Mouse (Mus musculus) spleen, postnatal 36 days (tissue): ENCODE data around the gene Rcn3.
"Not testable (repeated sequence)": the region's sequence is repeated elsewhere in the genome, so short reads cannot be mapped to it uniquely, and the experiment has no call there.

Experiments used
- DNase-seq, 2 experiments: peaks; one replicate each; pipeline ENCODE4 v3.0.0; 2022; ENCODE audit warnings: low spot score in 2 of 2, mixed read lengths in 1 of 2

The Rcn3 gene

GRCm38 (mm10) chr7:45098541-45099240, 6.7 kb upstream of the Rcn3 start:
- no peak for DNase-seq

- no peak for DNase-seq
Observed at GRCm38 (mm10) chr7:45097479-45097878, 5.5 kb upstream of the Rcn3 start.

DNA sequence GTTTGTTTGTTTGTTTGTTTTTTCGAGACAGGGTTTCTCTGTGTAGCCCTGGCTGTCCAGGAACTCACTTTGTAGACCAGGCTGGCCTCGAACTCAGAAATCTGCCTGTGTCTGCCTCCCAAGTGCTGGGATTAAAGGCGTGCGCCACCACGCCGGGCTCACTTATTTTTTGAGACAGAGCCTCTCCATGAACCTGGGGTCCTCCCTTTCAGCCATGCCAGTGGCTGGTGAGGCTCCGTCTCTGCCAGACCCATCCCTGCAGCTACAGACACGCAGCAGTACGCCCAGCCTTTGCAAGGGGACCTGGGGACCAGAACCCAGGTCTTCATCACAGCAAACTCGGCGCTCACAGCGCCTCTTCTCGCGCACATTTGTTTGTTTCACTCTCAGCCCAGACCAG, 3.9 kb upstream of the Rcn3 start:
- not testable (repeated sequence) for DNase-seq

GRCm38 (mm10) chr7:45095367-45095766, 3.3 kb upstream of the Rcn3 start:
- DNase-seq = no peak

DNA sequence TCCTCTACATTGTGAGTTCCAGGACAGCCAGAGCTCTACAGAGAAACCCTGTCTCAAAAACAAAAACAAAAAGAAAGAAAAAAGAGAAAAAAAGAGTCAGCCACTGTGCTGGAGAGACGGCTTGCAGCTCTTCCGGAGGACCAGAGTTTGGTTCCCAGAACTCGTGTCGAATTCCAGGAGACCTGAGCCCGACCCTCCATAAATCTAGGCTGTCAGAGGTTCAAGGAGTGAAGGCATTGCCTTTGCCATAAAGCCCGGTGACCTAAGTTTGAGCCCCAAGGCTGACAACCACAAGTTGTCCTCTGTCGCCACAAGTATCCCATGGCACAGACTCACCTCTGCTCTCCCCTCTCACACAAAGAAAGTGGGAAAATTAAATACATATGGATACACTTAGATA, 2.1 kb upstream of the Rcn3 start:
- DNase-seq = no peak

DNA sequence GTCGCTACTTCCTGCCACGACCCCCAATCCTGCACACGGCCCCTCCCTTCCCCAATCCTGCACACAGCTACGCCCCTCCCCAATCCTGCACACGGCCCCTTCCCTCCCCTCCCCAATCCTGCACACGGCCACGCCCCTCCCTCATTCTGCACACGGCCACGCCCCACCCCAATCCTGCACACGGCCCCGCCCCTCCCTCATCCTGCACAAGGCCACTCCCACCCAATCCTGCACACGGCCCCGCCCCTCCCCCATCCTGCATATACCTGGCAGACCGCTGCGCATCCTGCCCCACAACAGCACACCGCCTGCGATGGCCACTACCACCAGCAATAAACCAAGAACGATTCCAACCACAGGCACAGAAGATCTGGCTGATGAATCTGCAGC, 1.5 kb upstream of the Rcn3 start:
- DNase-seq = no peak

DNA sequence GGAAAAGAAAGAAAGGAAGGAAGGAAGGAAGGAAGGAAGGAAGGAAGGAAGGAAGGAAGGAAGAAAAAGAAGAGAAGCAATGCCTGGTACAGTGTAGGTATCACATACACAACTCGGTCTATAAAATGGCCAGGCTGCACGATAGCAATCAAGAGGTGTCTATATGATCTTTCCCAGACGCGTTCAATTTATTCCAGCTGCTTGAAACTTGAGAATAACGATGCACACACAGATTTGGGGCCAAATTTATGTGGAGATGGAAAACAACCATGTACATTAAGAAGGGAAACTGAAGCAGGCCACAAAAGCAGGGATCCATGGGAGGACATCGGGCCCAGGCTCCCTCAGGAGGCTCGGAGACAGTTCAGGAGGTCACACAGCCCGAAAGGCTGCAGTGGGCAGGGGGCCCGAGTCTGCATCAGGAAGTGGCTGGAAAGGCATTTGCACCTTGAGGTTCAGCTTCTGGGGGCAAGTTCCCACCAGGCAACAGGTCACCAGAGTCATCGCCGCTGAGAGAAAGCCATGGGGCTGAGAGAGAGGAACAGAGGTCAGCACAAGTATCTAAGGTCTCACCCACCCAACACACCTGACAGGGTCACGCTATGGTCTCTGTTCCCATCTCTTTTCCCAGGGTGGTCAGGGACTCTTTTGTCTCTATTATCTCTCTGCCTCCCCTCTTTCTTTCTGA, 951 bp upstream of the Rcn3 start:
- DNase-seq = no peak

DNA sequence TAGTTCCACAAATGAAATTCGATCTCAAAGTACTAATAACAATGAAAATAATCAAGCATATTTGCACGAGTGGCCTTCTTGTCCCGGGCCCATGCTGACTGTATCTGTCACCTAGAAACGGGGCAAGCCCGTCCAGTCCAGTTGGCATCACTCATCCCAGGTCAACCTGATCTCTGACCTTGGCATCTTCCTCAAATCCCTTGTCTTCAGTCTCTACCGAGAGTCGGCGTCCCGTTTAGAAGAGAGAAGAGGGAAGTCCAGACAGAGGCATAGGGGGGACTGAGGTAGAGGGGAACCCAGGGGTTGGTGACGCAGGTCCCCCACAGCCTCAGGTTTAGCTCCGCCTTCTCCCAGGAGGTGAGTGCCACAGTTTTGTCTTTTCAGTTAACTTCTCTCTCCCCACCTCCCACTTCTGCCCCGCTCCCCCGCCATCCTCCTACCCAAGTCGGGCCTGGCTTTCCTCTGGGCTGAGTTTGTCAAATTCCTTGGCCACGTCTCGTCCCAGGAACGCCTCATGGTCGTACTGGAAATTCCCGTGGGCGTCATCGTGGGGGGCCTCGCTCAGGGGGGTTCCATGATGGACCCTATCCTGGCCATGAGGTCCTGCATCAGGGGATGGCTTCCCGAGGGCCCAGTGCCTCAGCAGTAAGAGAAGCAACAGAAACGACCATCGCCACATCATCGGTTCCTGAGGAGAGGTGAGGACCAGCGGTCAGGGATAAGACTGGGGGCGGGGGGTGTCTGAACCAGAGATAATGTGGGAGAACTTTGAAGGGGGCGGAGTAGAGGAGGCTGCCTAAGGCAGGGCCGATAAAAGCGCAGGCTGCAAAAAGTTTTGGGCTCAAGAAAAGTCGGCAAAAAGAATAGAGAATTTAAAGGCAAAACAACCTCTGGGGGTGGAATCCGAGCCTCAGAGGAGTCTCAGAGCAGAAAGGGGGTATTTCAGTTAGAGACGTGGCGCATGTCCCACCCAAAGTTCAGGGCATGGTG, 725 bp downstream of the Rcn3 start:
- DNase-seq = no peak

- peak; percentile 31 to 53 for DNase-seq
Observed at GRCm38 (mm10) chr7:45090251-45090977, 1.6 kb downstream of the Rcn3 start.

- no peak for DNase-seq
Observed at GRCm38 (mm10) chr7:45088597-45088996, 3.4 kb downstream of the Rcn3 start.

- no peak for DNase-seq
Observed at GRCm38 (mm10) chr7:45086084-45086483, 5.9 kb downstream of the Rcn3 start.

DNA sequence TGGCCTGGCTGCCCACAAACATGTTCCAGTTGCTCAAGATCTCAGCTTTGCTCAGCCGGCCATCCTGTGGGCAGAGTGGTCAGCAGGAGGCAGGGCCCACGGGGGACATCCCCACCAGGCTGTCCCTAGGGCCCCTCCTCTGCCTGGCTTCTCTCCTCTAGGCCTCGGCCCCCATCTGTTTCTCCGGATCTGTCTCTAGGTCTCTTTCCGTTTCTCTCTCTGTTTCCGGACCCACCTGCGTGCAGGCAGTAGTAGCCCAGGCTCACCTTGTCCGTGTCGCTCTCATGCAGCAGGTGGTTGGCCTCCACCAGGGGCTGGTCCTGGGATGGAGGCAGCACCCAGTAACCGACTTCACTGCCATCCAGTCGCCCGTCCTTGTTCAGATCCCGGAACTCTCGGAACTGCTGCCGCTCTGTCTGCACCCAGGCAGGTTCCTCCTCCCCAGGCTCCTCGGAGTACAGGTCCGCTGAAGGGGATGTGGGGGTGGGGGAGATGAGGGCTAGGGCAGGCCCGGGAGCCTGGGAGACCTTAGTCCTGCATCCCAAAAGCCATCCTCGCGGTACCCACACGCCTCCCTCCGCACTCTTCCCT, 8.6 kb downstream of the Rcn3 start:
- peak in 1 of 2 experiments; percentile 47 for DNase-seq

GRCm38 (mm10) chr7:45082401-45083299, 9.4 kb downstream of the Rcn3 start:
- DNase-seq = peak; percentile 73 to 77

DNA sequence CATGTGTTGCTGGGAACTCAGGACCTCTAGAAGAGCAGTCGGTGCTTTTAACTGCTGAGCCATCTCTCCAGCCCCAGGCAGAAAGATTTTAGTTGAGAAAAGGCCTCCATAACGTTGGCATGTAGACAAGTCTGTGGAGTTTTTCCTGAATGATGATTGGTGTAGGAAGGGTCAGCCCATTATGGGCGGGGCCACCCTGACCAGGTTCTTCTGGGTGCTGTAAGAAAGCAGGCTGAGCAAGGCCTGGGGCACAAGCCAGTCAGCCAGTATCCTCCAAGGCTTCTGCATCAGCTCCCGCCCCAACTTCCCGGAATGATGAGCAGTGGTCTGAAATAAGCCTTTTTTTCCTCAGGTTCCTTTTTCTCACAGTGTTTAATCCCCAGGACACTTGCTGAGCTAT, 11.0 kb downstream of the Rcn3 start:
- DNase-seq = no peak

DNA sequence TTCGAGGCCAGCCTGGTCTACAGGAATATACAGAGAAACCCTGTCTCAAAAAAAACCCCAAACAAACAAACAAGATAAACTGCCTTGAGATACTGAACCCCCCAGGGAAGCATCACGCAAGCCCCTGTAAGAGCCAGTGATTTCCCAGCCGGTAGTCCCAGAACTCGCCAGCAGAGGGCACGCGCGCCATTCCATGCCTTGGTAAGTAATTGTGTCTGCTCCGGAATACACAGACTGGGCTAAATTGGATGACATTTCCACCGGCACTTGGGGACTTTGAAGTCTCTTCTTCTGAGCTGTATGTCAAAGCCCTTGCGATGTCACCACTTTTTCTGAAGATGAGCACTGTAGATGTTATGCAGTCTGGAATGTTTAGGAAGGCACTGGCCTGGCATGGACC, 12.2 kb downstream of the Rcn3 start:
- peak; percentile 82 to 88 for DNase-seq

GRCm38 (mm10) chr7:45078513-45078912, 13.5 kb downstream of the Rcn3 start:
- peak; percentile 67 to 74 for DNase-seq

DNA sequence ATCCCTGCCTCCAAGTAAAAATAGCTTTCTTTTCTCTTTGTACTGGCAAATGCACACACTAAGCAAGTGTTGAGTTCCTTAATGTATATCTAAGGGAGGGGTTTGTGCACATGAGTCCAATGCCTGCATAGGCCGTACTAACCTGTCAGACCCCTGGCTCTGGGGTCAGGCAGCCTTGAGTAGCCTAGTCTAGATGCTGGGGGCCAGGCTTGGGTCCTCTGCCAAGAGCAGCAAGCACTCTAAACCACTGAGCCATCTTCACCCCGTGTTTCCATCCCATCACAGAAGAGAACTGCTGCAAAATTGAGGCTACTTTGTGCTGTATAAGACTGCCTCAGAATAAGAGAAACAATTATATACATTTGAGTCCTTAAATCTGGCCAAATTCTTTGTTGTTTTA, 14.2 kb downstream of the Rcn3 start:
- DNase-seq = no peak

GRCm38 (mm10) chr7:45077322-45077721, 14.7 kb downstream of the Rcn3 start:
- DNase-seq = no peak

DNA sequence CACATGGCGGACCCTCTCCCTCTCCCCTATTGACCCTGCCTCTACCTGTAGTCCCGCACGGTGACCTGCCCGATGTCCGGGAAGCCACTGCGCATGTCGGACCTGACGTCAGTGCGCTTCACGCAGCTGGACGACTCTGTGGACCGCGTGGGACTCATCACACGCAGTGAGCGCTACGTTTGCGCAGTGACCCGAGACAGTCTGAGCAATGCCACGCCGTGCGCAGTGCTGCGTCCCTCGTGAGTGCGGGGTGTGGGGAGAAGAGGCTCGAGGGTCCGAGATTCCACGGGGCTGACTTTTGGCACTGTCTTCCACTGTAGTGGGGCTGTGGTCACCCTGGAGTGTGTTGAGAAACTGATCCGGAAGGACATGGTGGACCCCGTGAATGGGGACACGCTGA, 15.5 kb downstream of the Rcn3 start:
- DNase-seq = no peak

- DNase-seq = no peak
Observed at GRCm38 (mm10) chr7:45075405-45075804, 16.6 kb downstream of the Rcn3 start.
